Mouse (Mus musculus) layer of hippocampus, postnatal 25 days (tissue): ENCODE data around the gene Fmo5. TPM values are rescaled to one million over a fixed set of nuclear protein-coding genes. Genes with fewer than 3 reads are reported as not detected.

Source experiments
- DNase-seq, 2 experiments: peaks; one replicate each; pipeline ENCODE4 v3.0.0; 2022; ENCODE audit warnings: mixed read lengths in 2 of 2, low spot score in 1 of 2; ENCODE audit errors: extremely low spot score in 1 of 2
- total RNA-seq, 2 experiments: library from RNA; stranded (reverse); gene quantifications; 2 replicates each; pipeline ENCODE4 v1.2.3; 2021

Gene Fmo5
- total RNA-seq, 2 experiments from 2014 or later, result 3.7 to 4.4 TPM

- no peak for DNase-seq
Measured at GRCm38 (mm10) chr3:97676126-97676525, 47.5 kb downstream of the Fmo5 start.

DNA sequence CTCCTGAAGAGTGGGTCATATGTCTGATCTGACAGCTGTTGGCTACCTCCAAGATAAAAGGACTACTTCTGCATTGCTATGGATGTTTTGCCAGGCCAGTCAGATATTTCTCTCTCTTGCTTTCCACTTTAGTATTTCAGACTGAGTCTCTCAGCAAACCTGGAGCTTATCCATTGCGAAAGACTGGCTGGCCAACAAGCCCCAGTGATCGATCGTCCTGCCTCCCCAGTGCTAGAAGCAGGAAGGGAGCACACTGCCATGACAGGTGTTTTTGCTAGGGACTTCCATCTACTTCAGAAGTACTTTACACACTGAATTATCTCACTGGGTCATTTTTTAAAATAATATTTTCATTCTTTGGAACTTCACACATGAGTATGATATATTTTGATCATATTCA lies 49.8 kb downstream of the Fmo5 start:
- no peak for DNase-seq

GRCm38 (mm10) chr3:97680631-97681320 lies 52.2 kb downstream of the Fmo5 start:
- peak; percentile 67 to 83 for DNase-seq

GRCm38 (mm10) chr3:97681321-97682158 lies 52.9 kb downstream of the Fmo5 start:
- DNase-seq, result peak; percentile 51 to 74

DNA sequence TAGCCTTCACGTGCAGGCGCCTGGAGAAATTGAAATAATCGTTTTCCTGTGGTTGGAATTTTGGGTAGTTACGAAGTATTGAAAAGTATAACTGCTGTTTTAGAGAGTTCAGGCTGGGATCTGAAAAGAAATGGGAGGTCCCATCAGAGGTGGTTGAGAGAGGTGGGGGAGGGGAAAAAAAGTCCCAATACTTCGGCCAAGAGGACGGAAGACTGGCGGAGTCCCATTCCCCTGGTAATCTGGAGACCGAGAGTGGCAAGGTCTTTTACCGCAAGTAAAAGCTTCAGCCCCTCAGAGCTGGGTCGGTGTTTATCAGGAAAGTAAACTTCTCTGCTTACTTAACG lies 53.5 kb downstream of the Fmo5 start:
- DNase-seq, result no peak

- no peak for DNase-seq
Measured at GRCm38 (mm10) chr3:97682576-97682975, 54.0 kb downstream of the Fmo5 start.

- DNase-seq, result no peak
Measured at GRCm38 (mm10) chr3:97683560-97684195, 55.1 kb downstream of the Fmo5 start.

- no peak for DNase-seq
Measured at GRCm38 (mm10) chr3:97686372-97687117, 57.9 kb downstream of the Fmo5 start.

DNA sequence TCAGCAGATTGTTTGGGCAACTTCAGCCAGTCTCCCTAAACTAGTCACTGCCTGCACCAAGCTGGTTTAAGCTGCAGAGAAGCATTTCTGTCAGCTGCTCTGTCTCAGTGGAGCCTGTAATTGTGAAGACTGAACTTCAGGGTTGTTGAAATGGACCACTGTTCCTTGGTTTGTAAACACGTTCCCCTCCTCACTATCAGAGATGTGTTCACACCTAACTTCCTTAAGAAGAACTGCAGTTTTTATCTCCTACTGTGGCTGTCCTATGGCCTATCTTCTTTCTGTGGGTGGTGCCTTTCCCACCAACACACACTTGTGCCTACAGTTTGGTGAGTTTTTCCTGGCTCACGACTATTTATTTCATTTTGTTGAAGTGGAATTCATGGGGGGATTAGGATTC lies 60.7 kb downstream of the Fmo5 start:
- no peak for DNase-seq

DNA sequence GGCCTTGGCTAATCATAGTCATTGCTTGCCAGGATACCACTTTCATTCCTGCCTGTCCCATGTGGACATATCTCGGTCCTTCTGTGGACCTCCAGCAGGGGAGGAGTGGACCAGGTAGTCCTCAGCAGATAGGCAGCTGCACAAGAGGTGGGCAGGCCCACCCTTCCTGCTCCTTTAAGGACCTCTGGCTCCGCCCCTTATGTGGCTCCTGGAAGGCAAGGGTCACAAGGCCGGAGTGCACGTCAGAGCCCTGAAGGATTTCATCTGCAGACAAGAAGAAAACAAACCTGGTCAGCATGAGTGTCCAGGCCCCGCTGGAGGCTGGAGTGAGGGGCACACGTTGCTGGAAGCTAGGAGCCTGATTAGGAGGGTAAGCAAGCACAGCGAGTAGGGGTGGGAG lies 62.0 kb downstream of the Fmo5 start:
- DNase-seq, result no peak

DNA sequence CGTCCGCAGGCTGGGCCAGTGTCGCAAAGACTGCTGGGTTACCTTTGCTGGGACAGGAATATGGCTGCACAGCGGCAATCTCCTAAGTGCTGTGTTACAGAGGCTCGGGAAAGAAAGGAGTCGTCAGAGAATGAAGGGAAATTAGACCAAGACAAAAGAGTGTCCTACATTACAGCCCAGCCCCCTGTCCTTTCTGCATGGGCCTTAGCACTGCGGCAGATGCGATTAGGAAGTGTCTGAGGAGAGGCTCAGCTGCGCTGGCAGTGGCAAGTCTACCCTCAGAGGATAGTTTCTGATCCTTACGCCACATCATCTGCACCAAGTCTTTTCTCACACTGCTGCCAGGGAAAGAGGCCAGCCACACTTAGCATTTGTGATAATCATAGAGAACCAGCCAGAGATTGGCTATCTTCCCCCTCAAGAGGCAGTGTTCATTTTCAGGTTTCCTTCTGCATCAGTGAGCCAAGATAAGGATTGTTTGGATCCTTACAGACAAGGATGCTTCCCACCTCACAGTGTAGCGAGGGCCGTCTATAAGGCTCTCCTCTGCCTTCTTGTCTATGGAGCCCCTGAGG lies 62.9 kb downstream of the Fmo5 start:
- DNase-seq, result no peak

DNA sequence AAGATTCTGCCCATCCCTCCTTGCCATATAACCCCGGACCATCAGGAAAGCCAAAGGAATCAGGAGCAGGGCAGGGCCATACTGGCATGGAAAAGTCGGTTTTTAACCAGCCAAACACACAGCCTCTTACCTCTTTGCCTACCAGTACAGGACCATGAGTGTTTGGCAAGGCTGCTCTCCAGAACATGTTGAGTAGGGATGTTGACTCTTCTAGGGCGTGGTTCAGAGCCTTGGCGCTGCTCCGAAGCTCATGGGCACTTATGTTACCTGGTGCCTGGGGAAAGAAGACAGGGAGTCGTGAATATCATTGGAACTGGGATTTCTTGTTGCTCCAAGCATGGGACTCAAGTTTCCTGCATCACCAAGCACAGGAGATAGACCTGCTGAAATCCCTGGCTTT lies 65.2 kb downstream of the Fmo5 start:
- no peak for DNase-seq

- DNase-seq, result no peak
Measured at GRCm38 (mm10) chr3:97696866-97697265, 68.3 kb downstream of the Fmo5 start.

DNA sequence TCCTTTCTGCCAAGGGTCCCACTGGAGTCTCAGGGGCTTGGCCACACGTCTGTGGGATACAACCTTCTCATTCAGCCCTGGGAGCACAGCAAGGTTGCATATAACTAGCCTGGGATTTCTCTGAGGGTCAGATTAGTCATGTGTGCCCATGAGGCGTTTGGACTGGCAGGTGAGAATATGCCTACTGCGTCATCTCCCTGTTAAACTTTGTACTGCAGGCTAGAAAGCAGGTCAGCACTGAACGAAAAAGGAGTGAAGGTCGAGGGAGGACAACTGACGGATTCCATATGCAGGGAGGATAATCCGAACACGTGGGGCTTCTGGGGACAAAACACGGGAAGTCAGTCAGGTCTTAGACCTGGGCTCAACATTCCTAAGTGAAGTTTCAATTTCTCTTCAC lies 68.7 kb downstream of the Fmo5 start:
- no peak for DNase-seq

DNA sequence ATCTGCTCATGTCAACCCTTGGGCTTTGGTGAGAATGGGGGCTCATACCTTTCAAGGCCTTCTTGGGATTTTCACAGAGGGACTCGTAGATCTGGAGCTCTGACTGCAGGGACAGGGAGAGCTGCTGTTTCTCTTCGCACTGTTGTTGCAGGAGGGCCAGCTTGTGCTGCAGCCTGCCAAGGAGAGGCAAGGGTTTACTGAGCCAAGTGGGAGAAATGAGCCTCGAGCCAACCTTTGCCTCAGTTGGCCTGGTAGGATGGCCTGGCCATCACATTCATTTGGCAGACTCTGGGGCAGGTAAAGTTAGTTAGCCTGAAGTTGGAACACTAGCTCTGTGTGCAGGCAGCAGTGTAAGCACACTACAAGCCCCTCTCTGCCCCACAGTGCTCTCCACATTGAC lies 70.5 kb downstream of the Fmo5 start:
- DNase-seq, result no peak

- no peak for DNase-seq
Measured at GRCm38 (mm10) chr3:97701198-97701597, 72.6 kb downstream of the Fmo5 start.

DNA sequence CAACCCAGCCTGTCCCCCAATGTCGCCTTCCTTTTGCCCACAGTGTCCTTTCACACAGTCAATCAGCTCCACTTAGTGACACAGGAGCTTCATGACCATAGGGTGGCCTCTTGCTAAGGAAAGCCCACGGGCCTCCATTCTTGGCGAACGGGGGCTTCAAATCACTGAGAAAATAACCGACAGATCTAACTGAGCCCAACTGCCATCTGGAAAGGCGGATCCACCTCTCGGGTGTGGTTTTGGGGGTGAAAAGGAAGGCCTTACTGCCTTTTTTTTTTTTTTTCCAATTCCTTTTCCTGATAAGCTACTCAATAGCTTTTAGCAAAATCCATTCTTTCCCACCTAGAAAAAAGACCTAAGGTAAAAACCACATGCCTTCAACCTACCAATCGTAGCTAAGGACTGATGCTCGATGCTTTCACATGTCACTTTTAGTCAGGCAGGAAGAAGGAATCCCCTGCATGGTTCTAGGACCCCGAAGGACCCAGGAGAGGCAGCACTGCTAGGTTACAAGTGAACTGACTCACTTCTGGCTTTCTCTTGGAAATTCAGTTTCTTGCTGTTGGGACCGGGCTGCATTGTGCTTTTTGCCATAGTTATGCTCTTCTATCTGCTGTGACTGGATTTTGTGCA lies 74.0 kb downstream of the Fmo5 start:
- DNase-seq, result no peak
